Mouse (Mus musculus) left cerebral cortex, postnatal 25 days (tissue): ENCODE measurements at regions not wholly inside any gene's neighbourhood (a gene's known extent, or its start where the extent isn't known, plus 50 kb on each side); places are given as distances from the start of the nearest gene placed in this dataset.

Experiments
- DNase-seq, 2 experiments: peaks; one replicate each; pipeline ENCODE4 v3.0.0; 2022; ENCODE audit warnings: low spot score in 2 of 2, mixed read lengths in 1 of 2
- intact Hi-C: fragments of 180-260 bp; cut with DNase I; formaldehyde crosslinking; loops from one replicate; pipeline ENCODE4 v1.15.1; 2025

GRCm38 (mm10) chr13:38760261-38760660, 101.4 kb upstream of the Eef1e1 start:
- DNase-seq: no peak
- intact Hi-C loops: no loop called here

GRCm38 (mm10) chr13:38756629-38757227, 97.9 kb upstream of the Eef1e1 start:
- peak in 1 of 2 experiments; percentile 13 for DNase-seq
- intact Hi-C loops: no loop called here

GRCm38 (mm10) chr13:38753722-38754121, 94.9 kb upstream of the Eef1e1 start:
- intact Hi-C loops: loop anchor here (1.0 to 2.0 kb wide), 4 partner anchors 47 to 183 kb away; no protein-coding TSS in a partner anchor
- peak; percentile 9 to 90 for DNase-seq

- DNase-seq: no peak
- intact Hi-C loops: loop anchor here (2.0 kb wide), 2 partner anchors 45 to 67 kb away; no protein-coding TSS in a partner anchor
Observed at GRCm38 (mm10) chr13:38751876-38752275, 93.0 kb upstream of the Eef1e1 start.

DNA sequence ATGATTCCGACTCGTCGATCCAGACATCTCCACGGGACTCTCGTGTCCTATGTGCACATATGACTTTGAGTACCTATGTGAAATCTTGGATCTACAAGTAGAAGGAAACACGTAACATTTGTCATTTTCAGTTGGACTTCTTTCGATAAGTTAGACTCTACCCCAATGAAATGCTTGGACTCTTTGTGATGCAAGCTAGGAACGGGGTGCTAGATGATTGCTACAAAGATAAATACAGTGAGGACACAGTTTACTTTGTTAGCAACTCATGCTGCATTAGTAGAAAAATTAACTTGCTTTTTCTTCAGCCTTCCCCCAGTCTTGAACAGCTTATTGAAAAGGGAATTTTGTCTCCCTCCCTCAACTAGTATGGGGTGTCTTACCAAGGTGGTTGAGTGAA, 81.2 kb upstream of the Eef1e1 start:
- intact Hi-C loops: no loop called here
- no peak for DNase-seq

- intact Hi-C loops: no loop called here
- DNase-seq: no peak
Observed at GRCm38 (mm10) chr13:38736361-38737035, 77.6 kb upstream of the Eef1e1 start.

DNA sequence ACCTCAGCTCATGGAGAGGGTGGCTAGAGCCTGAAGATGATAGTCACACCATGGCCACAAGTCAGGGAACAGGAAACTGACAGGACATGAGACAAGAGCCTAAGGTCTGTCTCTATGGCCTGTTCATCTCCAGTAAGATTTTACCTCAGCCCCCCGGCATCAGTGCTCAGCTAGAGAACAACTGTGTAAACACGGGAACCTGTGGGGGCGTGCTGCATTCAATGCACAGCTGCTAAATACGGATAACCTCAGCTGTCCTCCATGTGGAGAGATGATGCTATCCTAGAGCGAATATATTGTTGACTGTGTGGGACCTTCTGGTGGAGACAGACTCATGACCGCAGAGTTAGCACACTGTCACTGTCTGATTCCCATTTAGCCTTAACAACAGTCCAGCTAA, 76.4 kb upstream of the Eef1e1 start:
- intact Hi-C loops: no loop called here
- DNase-seq: no peak

DNA sequence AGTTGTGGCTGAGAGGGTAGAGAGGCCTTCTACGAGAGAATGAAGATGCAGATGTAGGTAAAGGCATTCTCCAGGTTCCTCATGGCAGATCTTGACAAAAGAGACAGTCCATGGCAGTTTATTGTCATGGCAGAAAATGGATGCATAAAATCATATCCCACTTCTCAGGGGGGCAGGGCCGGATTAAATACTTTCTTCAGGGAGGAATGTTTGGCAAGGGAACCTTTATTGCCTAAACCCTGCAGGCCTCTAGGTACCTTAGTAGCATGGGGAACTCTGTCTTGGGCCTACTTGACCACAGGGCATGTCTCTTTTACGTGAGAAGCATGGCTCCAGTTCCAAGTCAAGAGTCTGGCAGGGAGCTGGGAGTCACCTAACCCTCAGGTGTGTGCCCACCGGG, 74.4 kb upstream of the Eef1e1 start:
- DNase-seq: no peak
- intact Hi-C loops: no loop called here

DNA sequence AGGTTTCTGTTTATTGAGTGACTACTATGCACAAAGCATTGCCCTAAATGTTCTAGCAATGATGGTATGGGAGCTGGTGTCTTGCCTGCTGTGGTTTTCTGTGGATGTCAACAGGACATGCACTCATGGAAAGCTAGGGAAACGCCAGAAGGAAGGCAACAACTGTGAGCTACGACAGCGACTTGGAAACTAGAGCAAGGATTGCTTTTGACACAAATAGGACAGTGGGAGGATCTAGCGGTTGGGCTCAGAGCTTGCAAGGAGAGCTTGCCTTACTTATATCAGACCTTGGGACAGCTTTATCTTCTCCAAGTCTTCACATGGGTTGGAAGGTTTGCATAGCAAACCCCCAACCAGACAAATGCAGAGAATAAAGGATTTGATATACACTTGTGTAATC, 66.6 kb upstream of the Eef1e1 start:
- intact Hi-C loops: no loop called here
- peak in 1 of 2 experiments; percentile 66 for DNase-seq

DNA sequence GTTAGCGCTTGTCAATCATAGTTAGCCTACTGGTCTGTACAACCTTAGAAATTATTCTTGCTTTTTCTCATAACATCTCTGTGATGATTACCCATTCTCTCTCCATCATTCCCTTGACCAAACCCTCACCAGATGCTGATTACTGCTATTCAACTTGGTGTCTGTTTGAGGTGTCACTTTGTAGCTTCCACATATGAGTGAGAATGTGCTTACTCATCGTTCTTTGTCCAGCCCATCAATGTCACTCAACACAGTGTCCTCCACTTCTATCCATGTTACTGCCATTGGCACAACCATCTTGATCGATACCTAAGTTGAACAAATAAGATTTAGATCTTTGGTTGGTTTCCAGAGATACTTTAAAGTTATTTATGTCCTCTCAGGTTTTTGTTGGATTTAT, 62.3 kb upstream of the Eef1e1 start:
- intact Hi-C loops: no loop called here

GRCm38 (mm10) chr13:38714838-38715237, 56.0 kb upstream of the Eef1e1 start:
- DNase-seq: peak in 1 of 2 experiments; percentile 65
- intact Hi-C loops: loop anchor here (5.0 kb wide), 2 partner anchors 137 to 227 kb away; no protein-coding TSS in a partner anchor

More for the DNA sequence above, 62.3 kb upstream of the Eef1e1 start:
- no peak for DNase-seq
